Mouse (Mus musculus) heart, embryonic 16.5 days (tissue): ENCODE results near the gene Mvb12b. TPM values are rescaled to one million over a fixed set of nuclear protein-coding genes. Genes with fewer than 3 reads are reported as not detected.

Source experiments
- ATAC-seq: fragments of 200-750 bp; cut with Nextera tagmentation; replicated peaks from 2 replicates; pipeline ENCODE4 v1.8.0; 2017; ENCODE audit warnings: moderate number of reproducible peaks; ENCODE audit not compliant: insufficient read depth, low FRiP score; ENCODE audit errors: extremely low read depth
- H3K27ac ChIP-seq: fragments of 300-500 bp; sonication (generic); 2 replicates; pipeline ENCODE4 v1.5.1; 2014; ENCODE audit warnings: mild to moderate bottlenecking, low read length, control low read depth, moderate library complexity
- H3K27me3 ChIP-seq: fragments of 300-500 bp; sonication (generic); 2 replicates; pipeline ENCODE4 v1.6.1; 2014; ENCODE audit warnings: low read length, mixed read lengths; ENCODE audit not compliant: control insufficient read depth, insufficient read depth
- H3K36me3 ChIP-seq: fragments of 300-500 bp; sonication (generic); 2 replicates; pipeline ENCODE4 v1.6.1; 2014; ENCODE audit not compliant: control insufficient read depth, insufficient read depth
- H3K4me1 ChIP-seq: fragments of 300-500 bp; sonication (generic); 2 replicates; pipeline ENCODE4 v1.6.1; 2014; ENCODE audit warnings: low read length, mixed read lengths; ENCODE audit not compliant: control insufficient read depth, insufficient read depth
- H3K4me2 ChIP-seq: fragments of 300-500 bp; sonication (generic); 2 replicates; pipeline ENCODE4 v1.6.1; 2014; ENCODE audit warnings: low read depth, mild to moderate bottlenecking, control low read depth, low read length
- H3K4me3 ChIP-seq: fragments of 300-500 bp; sonication (generic); 2 replicates; pipeline ENCODE4 v1.5.1; 2014; ENCODE audit warnings: mild to moderate bottlenecking, control low read depth, low read length
- H3K9ac ChIP-seq: fragments of 300-500 bp; sonication (generic); 2 replicates; pipeline ENCODE4 v1.6.1; 2014; ENCODE audit warnings: low read length, control low read depth
- H3K9me3 ChIP-seq: fragments of 300-500 bp; sonication (generic); replicated peaks from 2 replicates; pipeline ENCODE4 v1.6.1; 2016; ENCODE audit warnings: low read length; ENCODE audit not compliant: control insufficient read depth
- WGBS: fragments of 180-500 bp; shearing (Covaris S2); extraction: QIAGEN DNeasy Blood & Tissue Kit; methylation state at CpG from one replicate; pipeline ENCODE4 v1.1.7; 2014; 5-methylcytosine and 5-hydroxymethylcytosine counted together
- polyA plus RNA-seq: library from polyadenylated mRNA; unstranded; fragments of >200 nt; fragmentation: Nextera tagmentation; extraction: Ambion mirVana; gene quantifications from 2 replicates; pipeline ENCODE4 v1.2.1, GENCODE M21; 2015

Gene Mvb12b
- polyA plus RNA-seq, 1 experiment from 2014 or later, result 10.9 TPM

DNA sequence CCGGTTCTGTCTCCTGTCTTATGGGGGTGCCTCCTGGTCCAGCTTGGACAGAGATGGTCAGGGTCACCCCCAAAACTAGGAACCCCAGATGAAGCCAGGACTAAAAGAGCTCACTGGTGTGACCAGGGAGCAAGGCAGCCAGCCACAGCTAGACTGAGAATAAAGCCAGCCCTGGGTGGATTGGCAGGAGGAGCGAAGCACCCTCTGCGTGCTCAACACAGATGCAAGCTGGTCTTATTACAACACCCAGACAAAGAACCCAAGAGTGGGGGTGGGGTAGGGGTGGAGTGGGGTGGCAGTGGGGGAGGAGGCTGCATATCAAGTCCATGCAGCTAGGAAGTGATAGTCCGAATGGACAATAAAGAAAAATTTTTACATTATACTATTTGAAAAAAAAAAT, 204.2 kb downstream of the Mvb12b start:
- H3K9me3 ChIP-seq, result peaks cover 4% of the 10 kb centered on the region; the same call in 1 of the 2 replicates
- no peak overlapping the region for H3K27ac ChIP-seq
- H3K4me2 ChIP-seq, result no peak overlapping the region
- no peak overlapping the region for H3K4me3 ChIP-seq
- WGBS, result 71% methylated on average over 4 of the region's 4 CpGs
- no peaks in the 10 kb centered on the region for H3K4me1 ChIP-seq
- no peaks in the 10 kb centered on the region for H3K36me3 ChIP-seq
- ATAC-seq, result no peak
- no peak overlapping the region for H3K9ac ChIP-seq
- peaks cover 3% of the 10 kb centered on the region; the same call in 1 of the 2 replicates for H3K27me3 ChIP-seq

GRCm38 (mm10) chr2:33683095-33683494, 204.7 kb downstream of the Mvb12b start:
- Histone ChIP-seq H3K27me3 (peaks cover 3% of the 10 kb centered on the region; the same call in 1 of the 2 replicates), H3K4me2 (no peak overlapping the region), H3K9me3 (peaks cover 4% of the 10 kb centered on the region; the same call in 1 of the 2 replicates), H3K4me1 (no peaks in the 10 kb centered on the region), H3K9ac (no peak overlapping the region), H3K4me3 (no peak overlapping the region), H3K36me3 (no peaks in the 10 kb centered on the region), H3K27ac (no peak overlapping the region)
- WGBS, result 33% methylated on average over 6 of the region's 6 CpGs
- no peak for ATAC-seq

- peaks cover 3% of the 10 kb centered on the region; the same call in 1 of the 2 replicates for H3K27me3 ChIP-seq
- ATAC-seq, result no peak
Measured at GRCm38 (mm10) chr2:33682219-33682618, 205.5 kb downstream of the Mvb12b start.

More at GRCm38 (mm10) chr2:33682219-33682618, 205.5 kb downstream of the Mvb12b start:
- Histone ChIP-seq H3K4me1 (no peaks in the 10 kb centered on the region), H3K27ac (no peak overlapping the region), H3K4me3 (no peak overlapping the region), H3K4me2 (no peak overlapping the region), H3K9ac (no peak overlapping the region), H3K36me3 (no peaks in the 10 kb centered on the region), H3K9me3 (peaks cover 2% of the 10 kb centered on the region; the same call in 1 of the 2 replicates)
- 12% methylated on average over 4 of the region's 4 CpGs for WGBS

Other genes starting within 250 kb of the Mvb12b start
- not detected in 2 replicates for gene Lmx1b, start 247.4 kb downstream of the Mvb12b start, polyA plus RNA-seq